Mouse (Mus musculus) hindbrain, embryonic 12.5 days (tissue): Measurements from ENCODE around the gene Plpp1. TPM values are rescaled to one million over a fixed set of nuclear protein-coding genes. Genes with fewer than 3 reads are reported as not detected.

Source experiments
- ATAC-seq: fragments of 200-750 bp; cut with Nextera tagmentation; 2 replicates; pipeline ENCODE4 v1.8.0; 2017; ENCODE audit warnings: moderate TSS enrichment; ENCODE audit not compliant: low FRiP score
- H3K27ac ChIP-seq: fragments of 300-500 bp; sonication (generic); 2 replicates; pipeline ENCODE4 v1.5.1; 2016; ENCODE audit warnings: mild to moderate bottlenecking
- H3K27me3 ChIP-seq: fragments of 300-500 bp; sonication (generic); 2 replicates; pipeline ENCODE4 v1.6.1; 2016; ENCODE audit warnings: mild to moderate bottlenecking
- H3K36me3 ChIP-seq: fragments of 300-500 bp; sonication (generic); 2 replicates; pipeline ENCODE4 v1.6.1; 2016; ENCODE audit warnings: mild to moderate bottlenecking
- H3K4me1 ChIP-seq: fragments of 300-500 bp; sonication (generic); 2 replicates; pipeline ENCODE4 v1.6.1; 2016
- H3K4me2 ChIP-seq: fragments of 300-500 bp; sonication (generic); replicated peaks from 2 replicates; pipeline ENCODE4 v1.6.1; 2016; ENCODE audit warnings: mild to moderate bottlenecking
- H3K4me3 ChIP-seq: fragments of 300-500 bp; sonication (generic); 2 replicates; pipeline ENCODE4 v1.5.1; 2016; ENCODE audit warnings: mild to moderate bottlenecking
- H3K9ac ChIP-seq: fragments of 300-500 bp; sonication (generic); 2 replicates; pipeline ENCODE4 v1.6.1; 2016; ENCODE audit warnings: mild to moderate bottlenecking, moderate library complexity
- H3K9me3 ChIP-seq: fragments of 300-500 bp; sonication (generic); replicated peaks from 2 replicates; pipeline ENCODE4 v1.6.1; 2016; ENCODE audit warnings: mild to moderate bottlenecking
- WGBS: fragments of 180-500 bp; shearing (Covaris S2); methylation state at CpG from one replicate; pipeline ENCODE4 v1.1.7; 2016; 5-methylcytosine and 5-hydroxymethylcytosine counted together
- polyA plus RNA-seq: library from polyadenylated mRNA; unstranded; fragments of >200 nt; fragmentation: Nextera tagmentation; extraction: Ambion mirVana; gene quantifications from 2 replicates; pipeline ENCODE4 v1.2.1, GENCODE M21; 2016

Plpp1 gene
- polyA plus RNA-seq, 1 experiment from 2014 or later = 31.5 TPM

DNA sequence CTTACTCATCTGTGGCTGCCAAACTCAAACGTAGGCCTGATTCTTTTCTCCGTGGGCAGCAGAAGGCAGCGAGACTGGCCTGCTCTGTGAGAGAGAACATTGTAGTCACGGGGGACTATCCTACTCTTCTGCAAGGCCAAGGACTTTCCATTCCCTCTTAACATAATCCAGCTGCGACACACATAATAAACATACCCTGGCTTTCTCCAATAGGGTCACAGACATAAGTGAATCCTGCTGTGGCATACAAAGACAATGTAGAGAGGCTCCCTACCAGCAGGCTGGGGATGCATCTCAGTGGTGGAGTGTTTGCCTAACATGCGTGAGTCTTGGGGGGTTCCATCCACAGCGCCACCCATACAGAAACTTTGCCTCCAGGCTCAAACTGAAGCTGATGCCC is 15.3 kb upstream of the Plpp1 start:
- H3K4me2 ChIP-seq = no peak overlapping the region
- WGBS = 63% methylated on average over 7 of the region's 7 CpGs

DNA sequence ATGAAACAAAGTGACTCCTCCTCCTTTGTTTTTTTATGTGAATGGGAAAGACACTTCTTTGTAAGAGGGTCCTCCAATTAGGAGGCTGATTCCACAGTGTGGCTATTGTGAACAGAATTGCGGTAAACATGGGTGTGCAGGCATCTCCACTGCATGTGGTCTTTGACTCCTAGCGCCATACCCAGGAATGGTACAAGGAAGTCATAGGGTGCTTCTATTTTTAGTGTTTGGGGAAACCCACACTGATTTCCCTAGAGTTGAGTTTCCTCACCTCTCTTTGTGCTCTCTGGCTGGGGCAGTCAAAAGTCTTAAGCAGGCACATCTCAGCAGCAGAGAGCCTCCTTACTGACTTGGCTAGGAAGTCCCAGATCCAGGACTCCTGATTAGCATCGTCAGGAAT is 14.4 kb upstream of the Plpp1 start:
- no peak for ATAC-seq
- no peak overlapping the region for H3K27ac ChIP-seq
- no peak overlapping the region for H3K4me2 ChIP-seq
- no peaks in the 10 kb centered on the region for H3K4me1 ChIP-seq
- 59% methylated on average over 3 of the region's 3 CpGs for WGBS
- H3K27me3 ChIP-seq = no peaks in the 10 kb centered on the region
- H3K36me3 ChIP-seq = no peaks in the 10 kb centered on the region
- no peaks in the 10 kb centered on the region for H3K9me3 ChIP-seq
- H3K4me3 ChIP-seq = no peak overlapping the region
- no peak overlapping the region for H3K9ac ChIP-seq

More for the DNA sequence above, 15.3 kb upstream of the Plpp1 start:
- no peak overlapping the region for H3K4me3 ChIP-seq
- H3K27ac ChIP-seq = no peak overlapping the region
- no peaks in the 10 kb centered on the region for H3K9me3 ChIP-seq
- no peaks in the 10 kb centered on the region for H3K36me3 ChIP-seq
- H3K27me3 ChIP-seq = no peaks in the 10 kb centered on the region
- no peak for ATAC-seq
- H3K4me1 ChIP-seq = no peaks in the 10 kb centered on the region
- no peak overlapping the region for H3K9ac ChIP-seq

DNA sequence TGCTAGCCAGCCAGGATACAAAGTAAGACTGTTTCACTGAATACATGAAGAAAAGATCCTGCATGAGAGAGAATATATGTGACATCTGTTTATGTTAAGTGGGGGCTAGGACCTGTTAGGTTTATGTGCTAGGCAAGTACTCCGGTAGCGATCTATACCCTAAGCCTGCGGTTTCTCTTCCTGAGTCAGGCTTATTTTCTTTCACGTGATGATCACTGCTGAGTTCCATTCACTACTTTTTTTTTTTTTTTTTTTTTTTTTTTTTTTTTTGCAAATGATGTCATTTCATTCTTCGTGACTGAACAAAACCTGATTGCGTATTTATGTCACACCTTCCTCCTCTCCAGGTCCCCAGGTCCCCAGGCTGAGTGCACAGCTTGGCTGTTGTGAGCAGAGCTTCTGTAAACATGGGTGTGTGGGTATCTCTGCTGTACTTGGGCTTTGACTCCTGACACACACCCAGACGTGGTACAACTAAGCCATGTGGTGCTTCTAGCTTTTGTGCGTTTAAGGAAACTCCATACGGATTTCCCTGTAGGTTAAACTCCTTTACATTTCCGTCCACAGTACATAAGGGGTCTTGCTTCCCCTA is 13.6 kb upstream of the Plpp1 start:
- no peak overlapping the region for H3K4me3 ChIP-seq
- H3K4me1 ChIP-seq = no peaks in the 10 kb centered on the region
- no peak overlapping the region for H3K27ac ChIP-seq
- H3K9me3 ChIP-seq = no peaks in the 10 kb centered on the region
- H3K4me2 ChIP-seq = no peak overlapping the region
- H3K27me3 ChIP-seq = no peaks in the 10 kb centered on the region
- H3K9ac ChIP-seq = no peak overlapping the region
- H3K36me3 ChIP-seq = no peaks in the 10 kb centered on the region
- no peak for ATAC-seq
- 81% methylated on average over 10 of the region's 10 CpGs for WGBS

DNA sequence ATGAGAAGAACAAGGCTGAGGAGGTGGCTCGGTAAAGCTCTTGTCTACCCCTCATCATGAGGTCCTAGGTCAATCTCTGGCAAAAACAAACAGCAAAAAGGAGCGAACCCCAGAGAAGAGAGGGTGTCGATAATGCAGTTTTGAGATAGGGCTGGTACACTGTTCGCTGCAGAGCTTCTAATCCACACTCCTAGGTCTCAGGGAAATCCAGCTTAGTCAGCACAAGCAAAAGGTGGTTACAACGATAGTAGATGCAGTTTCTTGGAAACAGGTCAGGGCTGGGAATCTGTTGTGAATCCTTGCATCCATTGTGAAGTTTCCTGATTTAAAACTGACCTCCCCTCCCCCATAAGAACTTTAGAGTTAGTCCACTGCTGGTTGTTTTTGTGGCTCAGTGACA is 9.8 kb upstream of the Plpp1 start:
- no peaks in the 10 kb centered on the region for H3K9me3 ChIP-seq
- H3K9ac ChIP-seq = no peak overlapping the region
- H3K4me3 ChIP-seq = no peak overlapping the region
- 77% methylated on average over 5 of the region's 5 CpGs for WGBS
- H3K27ac ChIP-seq = no peak overlapping the region
- H3K4me2 ChIP-seq = no peak overlapping the region
- H3K36me3 ChIP-seq = no peaks in the 10 kb centered on the region
- H3K27me3 ChIP-seq = no peaks in the 10 kb centered on the region
- ATAC-seq = no peak
- no peaks in the 10 kb centered on the region for H3K4me1 ChIP-seq

DNA sequence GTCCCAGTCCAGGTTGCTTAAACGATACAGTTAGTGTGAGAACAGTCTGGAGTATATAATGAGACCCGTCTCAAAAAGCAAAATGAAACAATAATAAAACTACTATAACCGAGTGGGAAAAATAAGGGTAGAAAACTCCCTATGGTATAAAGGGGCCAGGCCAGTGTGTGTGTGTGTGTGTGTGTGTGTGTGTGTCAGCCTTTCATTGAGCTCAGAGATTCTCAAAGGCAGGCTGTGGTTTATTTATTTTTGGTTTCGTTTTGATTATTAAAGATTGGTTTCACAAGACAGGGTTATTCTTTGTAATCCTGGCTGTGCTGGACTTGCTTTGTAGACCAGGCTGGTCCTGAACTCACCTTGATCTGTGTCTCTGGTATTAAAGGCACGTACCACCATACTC is 8.7 kb upstream of the Plpp1 start:
- Histone ChIP-seq H3K4me3 (no peak overlapping the region), H3K36me3 (no peaks in the 10 kb centered on the region), H3K4me2 (no peak overlapping the region), H3K9ac (no peak overlapping the region), H3K4me1 (no peaks in the 10 kb centered on the region), H3K9me3 (no peaks in the 10 kb centered on the region), H3K27ac (no peak overlapping the region), H3K27me3 (no peaks in the 10 kb centered on the region)
- WGBS = 85% methylated on average over 5 of the region's 5 CpGs
- no peak for ATAC-seq

DNA sequence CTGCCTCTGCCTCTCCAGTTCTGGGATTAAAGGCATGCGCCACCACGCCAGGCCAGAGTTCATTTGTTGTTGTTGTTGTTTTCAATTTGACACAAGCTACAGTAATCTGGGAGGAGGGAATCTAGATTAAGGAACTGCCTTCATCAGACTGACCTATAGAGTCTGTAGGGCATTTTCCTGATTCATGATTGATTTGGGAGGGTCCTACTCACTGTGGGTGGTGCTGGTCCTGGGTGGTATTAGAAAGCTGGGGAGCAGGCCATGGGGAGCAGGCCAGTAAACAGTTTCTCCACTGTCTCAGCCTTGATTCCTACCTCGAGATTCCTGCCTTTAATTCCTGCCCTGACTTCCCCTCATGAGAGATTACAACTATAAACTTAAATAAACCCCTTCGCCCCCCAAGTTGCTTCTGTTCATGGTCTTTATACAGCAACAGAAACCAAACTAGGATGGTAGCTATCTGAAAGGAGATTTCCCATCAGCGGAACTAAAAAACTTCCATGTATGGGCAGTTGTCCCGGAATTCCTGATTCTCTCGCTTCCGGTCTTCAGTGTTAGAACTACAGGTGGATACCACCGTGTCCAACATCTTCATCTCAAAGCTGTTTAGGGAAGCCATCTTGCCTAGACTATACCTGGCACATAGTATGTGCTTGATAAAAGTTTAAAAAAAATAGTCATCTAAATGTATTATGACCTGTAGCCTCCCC is 2.2 kb upstream of the Plpp1 start:
- Histone ChIP-seq H3K27me3 (no peaks in the 10 kb centered on the region), H3K4me2 (no peak overlapping the region), H3K27ac (no peak overlapping the region), H3K9ac (no peak overlapping the region), H3K4me1 (peaks cover 9% of the 10 kb centered on the region), H3K36me3 (no peaks in the 10 kb centered on the region), H3K4me3 (no peak overlapping the region), H3K9me3 (no peaks in the 10 kb centered on the region)
- no peak for ATAC-seq
- WGBS = 93% methylated on average over 9 of the region's 9 CpGs

DNA sequence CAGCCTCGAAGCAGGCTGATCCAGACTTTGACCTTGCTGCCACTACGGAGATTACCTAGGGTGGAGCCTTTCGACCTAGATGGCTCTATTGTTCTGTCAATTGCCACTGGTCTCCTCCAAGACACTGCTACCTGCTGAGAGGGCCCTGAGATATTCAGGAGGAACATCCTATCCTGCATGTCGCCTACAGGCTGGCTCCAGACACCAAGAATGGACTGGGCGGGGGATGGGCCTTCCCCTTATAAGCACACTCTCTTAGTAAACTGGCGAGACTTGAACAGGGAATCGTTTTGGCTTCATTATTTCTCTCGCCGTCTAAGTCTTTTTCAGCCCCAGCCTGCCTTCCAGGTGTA is 1.7 kb upstream of the Plpp1 start:
- H3K9ac ChIP-seq = no peak overlapping the region
- no peaks in the 10 kb centered on the region for H3K27me3 ChIP-seq
- H3K4me1 ChIP-seq = peaks cover 9% of the 10 kb centered on the region
- H3K4me2 ChIP-seq = no peak overlapping the region
- H3K9me3 ChIP-seq = no peaks in the 10 kb centered on the region
- no peak overlapping the region for H3K4me3 ChIP-seq
- H3K27ac ChIP-seq = no peak overlapping the region
- H3K36me3 ChIP-seq = no peaks in the 10 kb centered on the region
- ATAC-seq = no peak
- 86% methylated on average over 9 of the region's 9 CpGs for WGBS

DNA sequence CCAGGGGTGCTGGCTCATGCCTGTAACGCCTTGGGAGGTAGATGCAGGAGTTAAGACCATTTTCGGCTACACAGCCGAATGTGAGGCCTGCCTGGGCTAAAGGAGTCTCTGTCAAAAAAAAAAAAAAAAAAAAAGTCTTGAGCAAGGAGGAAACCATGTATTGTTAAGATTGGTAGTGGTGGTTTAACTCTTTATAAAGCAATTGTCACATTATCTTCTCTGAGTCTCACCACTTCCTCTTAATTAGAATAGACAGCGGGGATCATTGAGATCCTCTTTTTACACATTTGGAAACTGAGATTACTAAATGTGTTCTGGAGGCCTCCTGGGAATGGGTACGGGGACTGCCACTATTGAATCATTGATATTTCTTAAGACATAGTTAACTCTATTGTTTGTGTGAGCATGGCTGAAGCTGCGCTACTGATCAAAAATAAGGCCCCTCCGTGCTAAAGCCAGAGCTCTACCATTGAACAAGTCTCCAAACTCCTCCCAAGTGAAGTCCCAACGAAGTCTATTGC is 811 bp upstream of the Plpp1 start:
- no peak overlapping the region for H3K27ac ChIP-seq
- no peaks in the 10 kb centered on the region for H3K36me3 ChIP-seq
- H3K9me3 ChIP-seq = no peaks in the 10 kb centered on the region
- no peak overlapping the region for H3K9ac ChIP-seq
- WGBS = 75% methylated on average over 8 of the region's 8 CpGs
- H3K4me1 ChIP-seq = peaks cover 9% of the 10 kb centered on the region
- H3K4me2 ChIP-seq = no peak overlapping the region
- no peaks in the 10 kb centered on the region for H3K27me3 ChIP-seq
- no peak for ATAC-seq
- H3K4me3 ChIP-seq = no peak overlapping the region

DNA sequence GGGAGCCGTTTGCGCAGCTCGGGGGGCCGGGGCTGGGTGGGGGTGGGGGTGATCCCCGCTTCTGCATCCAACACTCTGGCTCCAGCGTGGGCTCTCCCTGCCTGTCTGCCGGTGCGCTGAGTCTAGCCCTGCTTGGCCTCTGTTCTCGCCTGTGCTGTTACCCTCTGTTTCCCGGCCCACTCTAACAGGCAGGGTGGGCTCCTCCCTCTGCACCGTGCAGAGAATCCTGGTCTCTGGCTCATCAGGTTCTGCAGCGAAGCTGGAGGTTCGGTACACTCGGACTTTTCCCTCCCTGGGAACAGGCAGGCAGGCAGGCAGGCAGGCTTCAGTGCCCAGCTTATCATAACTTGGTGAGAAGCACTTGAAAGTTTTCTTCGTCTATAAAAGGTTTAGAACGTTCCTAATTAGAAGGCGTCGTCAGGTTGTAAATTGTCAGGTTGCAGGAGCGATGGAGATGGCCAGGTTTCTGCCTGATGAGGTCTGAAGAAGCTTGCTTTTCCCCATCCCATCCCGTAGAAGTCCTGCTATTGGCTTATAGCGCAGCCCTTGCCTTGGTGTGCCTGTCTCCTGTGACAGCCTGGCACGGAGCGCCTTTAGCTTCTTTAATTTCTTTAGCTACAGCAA is 901 bp downstream of the Plpp1 start:
- H3K4me2 ChIP-seq = peak overlapping the region; percentile 86
- peak overlapping the region; percentile 96 for H3K27ac ChIP-seq
- H3K9ac ChIP-seq = peak overlapping the region; percentile 86
- H3K4me3 ChIP-seq = peak overlapping the region; percentile 69
- ATAC-seq = peak; percentile 76
- H3K36me3 ChIP-seq = peaks cover 10% of the 10 kb centered on the region
- H3K9me3 ChIP-seq = no peaks in the 10 kb centered on the region
- WGBS = under 1% methylated on average over 22 of the region's 23 CpGs
- no peaks in the 10 kb centered on the region for H3K27me3 ChIP-seq
- peaks cover 9% of the 10 kb centered on the region for H3K4me1 ChIP-seq

DNA sequence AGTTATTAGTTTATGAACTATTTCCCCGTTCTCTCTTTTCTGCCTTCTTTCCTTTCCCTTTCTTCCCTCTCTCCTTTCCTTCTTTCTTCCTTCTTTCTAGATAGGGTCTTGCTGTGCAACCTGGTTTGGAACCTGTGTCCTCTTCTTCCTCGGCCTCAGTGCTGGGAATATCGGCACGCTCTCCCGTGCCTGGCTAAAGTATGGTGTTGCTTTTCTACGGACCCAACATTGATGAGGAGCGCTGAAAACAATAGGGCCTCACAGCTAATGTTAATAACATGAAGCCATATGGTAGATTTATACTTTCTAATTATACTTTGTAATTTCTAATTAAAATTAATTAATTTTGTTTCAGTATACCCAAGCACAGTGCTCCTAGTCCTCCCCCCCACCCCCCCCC is 2.5 kb downstream of the Plpp1 start:
- Histone ChIP-seq H3K27ac (no peak overlapping the region), H3K36me3 (peaks cover 15% of the 10 kb centered on the region), H3K27me3 (no peaks in the 10 kb centered on the region), H3K9ac (no peak overlapping the region), H3K9me3 (no peaks in the 10 kb centered on the region), H3K4me2 (no peak overlapping the region), H3K4me3 (no peak overlapping the region), H3K4me1 (peaks cover 9% of the 10 kb centered on the region)
- no peak for ATAC-seq
- WGBS = 78% methylated on average over 7 of the region's 7 CpGs

DNA sequence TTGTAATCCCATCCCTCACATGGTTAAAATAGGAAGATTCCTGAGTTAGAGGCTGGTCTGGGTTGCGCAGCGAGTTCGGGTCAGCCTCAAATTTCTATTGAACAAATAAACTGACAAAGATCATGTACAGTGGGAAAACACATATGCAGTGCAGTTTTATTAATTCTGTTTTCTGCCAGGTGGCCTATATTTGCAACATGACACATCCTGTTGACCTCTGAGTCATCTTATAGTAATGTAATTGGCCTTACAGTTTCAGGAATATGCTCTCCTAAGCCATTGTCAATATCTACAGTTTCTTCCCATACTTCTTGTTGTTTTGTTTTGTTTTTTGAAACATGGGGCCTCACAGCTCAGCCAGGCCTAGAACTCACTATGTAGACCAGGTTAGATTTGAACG is 3.1 kb downstream of the Plpp1 start:
- WGBS = 92% methylated on average over 4 of the region's 4 CpGs
- ATAC-seq = no peak

DNA sequence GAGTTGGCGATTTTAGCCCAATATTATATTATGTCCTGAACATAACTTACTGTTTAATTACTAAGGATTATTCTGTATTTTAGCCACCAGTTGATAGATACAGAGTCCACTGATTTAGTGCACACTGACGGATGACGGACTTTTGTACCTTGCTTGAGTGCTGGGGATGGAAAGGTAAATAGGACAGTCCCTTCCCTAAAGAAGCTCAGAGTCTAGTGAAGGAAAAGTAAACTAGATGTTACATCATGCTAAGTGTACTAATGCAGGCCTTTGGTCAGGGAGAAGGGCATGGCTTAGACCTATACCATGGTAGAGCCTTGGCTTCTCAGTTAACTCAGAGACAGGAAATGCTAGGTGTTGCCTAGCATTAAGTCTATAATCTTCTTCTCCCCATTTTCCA is 4.9 kb downstream of the Plpp1 start:
- 95% methylated on average over 3 of the region's 3 CpGs for WGBS
- Histone ChIP-seq H3K27me3 (no peaks in the 10 kb centered on the region), H3K4me2 (no peak overlapping the region), H3K27ac (no peak overlapping the region), H3K4me3 (no peak overlapping the region), H3K36me3 (peaks cover 15% of the 10 kb centered on the region), H3K4me1 (peaks cover 8% of the 10 kb centered on the region; the same call in 1 of the 2 replicates), H3K9me3 (no peaks in the 10 kb centered on the region), H3K9ac (no peak overlapping the region)
- no peak for ATAC-seq

More for the DNA sequence above, 3.1 kb downstream of the Plpp1 start:
- Histone ChIP-seq H3K27me3 (no peaks in the 10 kb centered on the region), H3K4me1 (peaks cover 9% of the 10 kb centered on the region), H3K4me2 (no peak overlapping the region), H3K9me3 (no peaks in the 10 kb centered on the region), H3K9ac (no peak overlapping the region), H3K27ac (no peak overlapping the region), H3K36me3 (peaks cover 15% of the 10 kb centered on the region), H3K4me3 (no peak overlapping the region)
